Mouse (Mus musculus) embryonic fibroblast, embryonic 13.5 days (primary cell): ENCODE data around the gene Lce3e.

ENCODE experiments used
- CTCF ChIP-seq: IDR thresholded peaks from 2 replicates; pipeline ENCODE4 v1.5.1; 2011; ENCODE audit warnings: mild to moderate bottlenecking, control low read depth, low read length, moderate library complexity, borderline replicate concordance; ENCODE audit not compliant: insufficient read depth
- POLR2A ChIP-seq: IDR thresholded peaks from 2 replicates; pipeline ENCODE4 v1.6.1; 2011; ENCODE audit warnings: low read depth, mild to moderate bottlenecking, control low read depth, low read length, moderate library complexity

DNA sequence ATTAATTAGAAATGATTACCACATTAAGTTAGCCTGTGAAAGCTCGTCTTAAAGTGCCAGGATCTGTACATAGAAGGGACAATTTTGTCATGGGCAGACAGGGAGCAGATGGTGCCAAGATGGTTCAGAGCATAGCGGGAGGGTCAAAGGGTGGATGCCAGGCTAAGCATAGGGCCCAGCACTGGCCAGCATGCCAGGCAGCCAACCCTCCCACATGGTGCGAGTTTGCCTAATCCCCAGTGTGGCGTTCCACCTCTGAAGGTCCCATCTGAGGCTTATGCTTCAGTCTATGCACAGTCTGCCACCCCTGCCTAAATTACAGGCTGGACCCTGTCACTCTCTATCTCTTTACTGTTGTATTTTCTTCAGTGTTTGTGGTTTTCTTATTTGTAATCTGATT is 36.0 kb downstream of the Lce3e start:
- TF ChIP-seq POLR2A (no peak), CTCF (no peak)
